Mouse (Mus musculus): ENCODE results near the gene Peli3. TPM values are rescaled to one million over a fixed set of nuclear protein-coding genes. Genes with fewer than 3 reads are reported as not detected.

Peli3 gene
- total and polyA plus RNA-seq, 3 experiments, result 0.08 to 0.33 TPM; not detected in 1

DNA sequence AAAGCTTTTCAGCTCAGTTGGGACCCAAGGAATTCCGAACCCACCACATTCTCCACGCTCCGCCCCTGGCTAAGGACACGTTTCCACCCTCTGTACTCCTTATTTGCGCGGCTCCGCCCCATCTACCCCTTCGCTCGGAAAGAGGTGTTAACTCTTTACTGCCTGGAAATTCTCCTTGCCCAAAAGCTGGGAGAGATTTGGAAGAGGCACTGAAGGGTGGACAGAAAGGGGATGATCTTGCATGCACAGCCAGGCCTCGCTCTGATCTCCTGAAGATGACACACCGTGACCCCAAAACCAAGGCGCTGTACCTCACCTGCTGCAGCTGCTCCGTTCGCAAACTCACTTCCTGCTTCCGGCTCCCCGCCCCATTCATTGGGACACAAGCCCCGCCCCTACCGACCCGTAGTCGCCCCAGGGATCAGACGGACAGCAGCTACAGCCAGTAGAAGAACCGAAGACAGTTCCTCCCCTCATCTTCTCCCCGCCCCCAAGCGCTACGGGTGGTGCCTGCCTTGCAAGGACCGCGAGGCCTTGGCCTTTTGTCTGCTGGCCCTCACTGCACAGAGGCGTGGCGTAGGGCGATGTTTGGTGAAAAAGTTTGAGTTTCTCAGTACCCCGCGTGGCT, 14.9 kb downstream of the Peli3 start, which contains the start of gene Dpp3 (continued):
- TF ChIP-seq TBP (IDR thresholded peaks at IDR 0.05; ENCODE audit: low read depth, low read length) (peak; percentile 78; the same call in 1 of the 2 replicates), UBTF (IDR thresholded peaks at IDR 0.05; ENCODE audit: borderline replicate concordance, insufficient read depth, low read depth, low read length) (no peak), ZC3H11A (IDR thresholded peaks at IDR 0.05; ENCODE audit: low read depth, low read length) (no peak), ZNF384 (IDR thresholded peaks at IDR 0.05; ENCODE audit: low read depth, low read length) (no peak), MAX (IDR thresholded peaks at IDR 0.05; ENCODE audit: low read length) (peak; percentile 51; the same call in 1 of the 2 replicates), TAL1 (IDR thresholded peaks at IDR 0.05; ENCODE audit: low read length) (no peak), ELF1 (IDR thresholded peaks at IDR 0.05; ENCODE audit: low read depth, low read length) (peak; percentile 96), USF2 (IDR thresholded peaks at IDR 0.05; ENCODE audit: borderline replicate concordance in 1 of 2, insufficient read depth in 1 of 2, low read depth in 1 of 2, low read length in 2 of 2) (no peak), KAT2A (conservative IDR thresholded peaks at IDR 0.05; ENCODE audit: low read depth, low read length) (no peak; the same call in 1 of the 2 replicates)

GRCm38 (mm10) chr19:4925121-4925860, 17.6 kb downstream of the Peli3 start:
- Histone ChIP-seq H3K9ac (ENCODE audit: control insufficient read depth, low read depth, low read length, poor library complexity, severe bottlenecking) (no peak overlapping the region), H3K79me2 (ENCODE audit: control insufficient read depth, insufficient read depth, low read length, poor library complexity) (peaks cover 5% of the 10 kb centered on the region; the same call in 1 of the 2 replicates)

DNA sequence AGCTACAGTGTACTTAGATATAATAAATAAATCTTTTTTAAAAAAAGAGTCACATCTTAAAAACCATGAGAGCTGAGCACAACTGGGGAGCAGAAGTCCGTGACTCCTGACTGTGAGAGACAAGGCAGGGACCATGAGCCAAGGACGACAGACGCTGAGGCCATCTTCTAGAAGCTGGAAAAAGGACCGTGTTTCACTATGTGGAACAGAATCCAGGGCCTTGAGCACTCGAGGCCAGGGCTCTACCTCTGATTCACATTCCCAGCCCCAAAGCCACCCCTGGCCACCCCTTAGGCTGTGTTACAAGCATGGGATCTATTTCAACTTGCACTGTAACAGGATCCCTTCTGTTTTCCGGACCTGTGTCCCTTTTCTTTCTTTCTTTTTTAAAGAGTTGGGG, 23.3 kb downstream of the Peli3 start:
- H3K79me2 ChIP-seq (ENCODE audit: control insufficient read depth, insufficient read depth, low read length, poor library complexity), result no peaks in the 10 kb centered on the region
- peaks cover 0 to 2% of the 10 kb centered on the region in 2 experiments; a peak in 1 of 4 replicates for H3K36me3 ChIP-seq (ENCODE audit: control insufficient read depth in 1 of 2, insufficient read depth in 2 of 2, low read length in 2 of 2)
- H3K4me3 ChIP-seq (ENCODE audit: control insufficient read depth in 1 of 2, insufficient read depth in 1 of 2, low read depth in 2 of 2, low read length in 2 of 2), result no peak overlapping the region
- no peaks in the 10 kb centered on the region for H3K27me3 ChIP-seq (ENCODE audit: control insufficient read depth in 1 of 2, insufficient read depth in 2 of 2, low read length in 2 of 2)
- TF ChIP-seq GATA1 (IDR thresholded peaks at IDR 0.05; ENCODE audit: low read depth, low read length), result no peak
- no peak for TF ChIP-seq TCF12 (IDR thresholded peaks at IDR 0.05; ENCODE audit: low read depth, low read length)
- TF ChIP-seq SMC3 (IDR thresholded peaks at IDR 0.05; ENCODE audit: low read depth, low read length), result no peak
- TF ChIP-seq ETS1 (IDR thresholded peaks at IDR 0.05; ENCODE audit: low read depth, low read length), result no peak
- TF ChIP-seq MYC (IDR thresholded peaks at IDR 0.05; ENCODE audit: low read depth, low read length), result no peak
- TF ChIP-seq MYB (IDR thresholded peaks at IDR 0.05; ENCODE audit: low read depth, low read length), result no peak
- TF ChIP-seq POLR2A (IDR thresholded peaks at IDR 0.05; ENCODE audit: control insufficient read depth in 1 of 2, insufficient read depth in 1 of 2, low read depth in 1 of 2, low read length in 2 of 2, poor library complexity in 1 of 2), result no peak
- no peak for TF ChIP-seq ELF1 (IDR thresholded peaks at IDR 0.05; ENCODE audit: low read depth, low read length)
- no peak for TF ChIP-seq ZMIZ1 (IDR thresholded peaks at IDR 0.05; ENCODE audit: low read depth, low read length)
- H3K27ac ChIP-seq (ENCODE audit: control insufficient read depth, low read depth, low read length), result no peak overlapping the region
- no peaks in the 10 kb centered on the region for H3K4me1 ChIP-seq (ENCODE audit: control insufficient read depth in 1 of 2, insufficient read depth in 2 of 2, low read length in 2 of 2)
- no peak for DNase-seq (ENCODE audit: low read depth, low spot score)
- H3K9me3 ChIP-seq (replicated peaks; ENCODE audit: insufficient read depth, low read length), result no peaks in the 10 kb centered on the region
- no peak overlapping the region for H3K9ac ChIP-seq (ENCODE audit: control insufficient read depth, low read depth, low read length, poor library complexity, severe bottlenecking)

More at GRCm38 (mm10) chr19:4925121-4925860, 17.6 kb downstream of the Peli3 start:
- no peak overlapping the region for H3K4me3 ChIP-seq (ENCODE audit: control insufficient read depth in 1 of 2, insufficient read depth in 1 of 2, low read depth in 2 of 2, low read length in 2 of 2)
- no peaks in the 10 kb centered on the region for H3K27me3 ChIP-seq (ENCODE audit: control insufficient read depth in 1 of 2, insufficient read depth in 2 of 2, low read length in 2 of 2)
- no peak for DNase-seq (ENCODE audit: low read depth, low spot score)
- no peak overlapping the region for H3K27ac ChIP-seq (ENCODE audit: control insufficient read depth, low read depth, low read length)
- peaks cover 0 to 9% of the 10 kb centered on the region in 2 experiments; a peak in 2 of 4 replicates for H3K4me1 ChIP-seq (ENCODE audit: control insufficient read depth in 1 of 2, insufficient read depth in 2 of 2, low read length in 2 of 2)
- H3K36me3 ChIP-seq (ENCODE audit: control insufficient read depth in 1 of 2, insufficient read depth in 2 of 2, low read length in 2 of 2), result peaks cover 0 to 4% of the 10 kb centered on the region in 2 experiments; a peak in 2 of 4 replicates
- no peak for TF ChIP-seq CHD1 (IDR thresholded peaks at IDR 0.05; ENCODE audit: low read depth, low read length)
- TF ChIP-seq MAFK (IDR thresholded peaks at IDR 0.05; ENCODE audit: borderline replicate concordance, low read depth, low read length), result no peak
- TF ChIP-seq USF1 (IDR thresholded peaks at IDR 0.05; ENCODE audit: low read depth, low read length), result no peak
- TF ChIP-seq ZNF384 (IDR thresholded peaks at IDR 0.05; ENCODE audit: low read depth, low read length), result no peak
- TF ChIP-seq ETS1 (IDR thresholded peaks at IDR 0.05; ENCODE audit: low read depth, low read length), result no peak
- TF ChIP-seq HCFC1 (IDR thresholded peaks at IDR 0.05; ENCODE audit: low read depth, low read length), result no peak
- no peak for TF ChIP-seq TCF12 (IDR thresholded peaks at IDR 0.05; ENCODE audit: low read depth, low read length)
- no peak for TF ChIP-seq TAL1 (IDR thresholded peaks at IDR 0.05; ENCODE audit: low read length)
- no peak for TF ChIP-seq ZKSCAN1 (IDR thresholded peaks at IDR 0.05; ENCODE audit: low read depth, low read length)
- TF ChIP-seq ELF1 (IDR thresholded peaks at IDR 0.05; ENCODE audit: low read depth, low read length), result no peak
- no peak for TF ChIP-seq POLR2AphosphoS2 (IDR thresholded peaks at IDR 0.05; ENCODE audit: low read length)
- H3K9me3 ChIP-seq (replicated peaks; ENCODE audit: insufficient read depth, low read length), result no peaks in the 10 kb centered on the region

Data from MEL (cell line).